Mouse (Mus musculus) forebrain, postnatal 0 days (tissue): Measurements from ENCODE around the gene Foxd1. TPM values are rescaled to one million over a fixed set of nuclear protein-coding genes. Genes with fewer than 3 reads are reported as not detected.

Experiments
- ATAC-seq: fragments of 200-750 bp; cut with Nextera tagmentation; 2 replicates; pipeline ENCODE4 v1.8.0; 2017; ENCODE audit warnings: mild to moderate bottlenecking, moderate library complexity
- DNase-seq: peaks from one replicate; pipeline ENCODE4 v3.0.0-alpha.2; 2015
- H3K27ac ChIP-seq: fragments of 300-500 bp; sonication (generic); 2 replicates; pipeline ENCODE4 v1.5.1; 2014; ENCODE audit warnings: low read depth, mild to moderate bottlenecking, antibody characterized with exemption, low read length, moderate library complexity, mixed read lengths
- H3K27me3 ChIP-seq: fragments of 300-500 bp; sonication (generic); 2 replicates; pipeline ENCODE4 v1.6.1; 2014; ENCODE audit warnings: mild to moderate bottlenecking, low read length, mixed read lengths; ENCODE audit not compliant: insufficient read depth
- H3K36me3 ChIP-seq: fragments of 300-500 bp; sonication (generic); 2 replicates; pipeline ENCODE4 v1.6.1; 2014; ENCODE audit warnings: mild to moderate bottlenecking, moderate library complexity; ENCODE audit not compliant: insufficient read depth
- H3K4me1 ChIP-seq: fragments of 300-500 bp; sonication (generic); 2 replicates; pipeline ENCODE4 v1.6.1; 2014; ENCODE audit warnings: antibody characterized with exemption; ENCODE audit not compliant: insufficient read depth
- H3K4me2 ChIP-seq: fragments of 300-500 bp; sonication (generic); 2 replicates; pipeline ENCODE4 v1.6.1; 2014; ENCODE audit warnings: low read depth, mild to moderate bottlenecking, moderate library complexity
- H3K4me3 ChIP-seq: fragments of 300-500 bp; sonication (generic); 2 replicates; pipeline ENCODE4 v1.5.1; 2014; ENCODE audit warnings: low read depth, low read length, mixed read lengths
- H3K9ac ChIP-seq: fragments of 300-500 bp; sonication (generic); 2 replicates; pipeline ENCODE4 v1.6.1; 2014; ENCODE audit warnings: mild to moderate bottlenecking
- H3K9me3 ChIP-seq: fragments of 300-500 bp; sonication (generic); 2 replicates; pipeline ENCODE4 v1.6.1; 2016; ENCODE audit warnings: low read length
- CTCF ChIP-seq: sonication (generic); IDR thresholded peaks from 2 replicates; pipeline ENCODE4 v1.5.1; 2016; ENCODE audit warnings: antibody characterized with exemption, control low read depth, low read depth
- whole genome bisulfite sequencing: fragments of 180-500 bp; shearing (Covaris S2); extraction: QIAGEN DNeasy Blood & Tissue Kit; methylation state at CpG from one replicate; pipeline ENCODE4 v1.1.7; 2014; 5-methylcytosine and 5-hydroxymethylcytosine counted together
- polyA plus RNA-seq: library from polyadenylated mRNA; unstranded; fragments of >200 nt; fragmentation: Nextera tagmentation; extraction: Ambion mirVana; gene quantifications from 2 replicates; pipeline ENCODE4 v1.2.1, GENCODE M21; 2015
- total RNA-seq: library from RNA; depleted of rRNA; stranded (reverse); fragments of >200 nt; gene quantifications from 2 replicates; pipeline ENCODE4 v1.2.3, GENCODE M21; 2014; rRNA removed

Gene Foxd1
- total and polyA plus RNA-seq, 2 experiments from 2014 or later = 0.86 to 2.0 TPM

GRCm38 (mm10) chr13:98393356-98394070, 39.5 kb downstream of the Foxd1 start:
- DNase-seq (no peak), ATAC-seq (no peak)
- Histone ChIP-seq H3K27ac (no peak overlapping the region), H3K9me3 (no peaks in the 10 kb centered on the region), H3K4me1 (no peaks in the 10 kb centered on the region), H3K4me2 (no peak overlapping the region), H3K36me3 (no peaks in the 10 kb centered on the region), H3K9ac (no peak overlapping the region), H3K4me3 (no peak overlapping the region), H3K27me3 (peaks cover 55% of the 10 kb centered on the region)
- 29% methylated on average over 10 of the region's 10 CpGs for WGBS
- TF ChIP-seq CTCF = no peak

Other genes starting within 250 kb of the Foxd1 start
- gene Arhgef28, start 147.8 kb upstream of the Foxd1 start, total RNA-seq = 27.0 and 38.7 TPM in 2 replicates
- gene Arhgef28, start 147.8 kb upstream of the Foxd1 start, polyA plus RNA-seq = 23.1 and 33.9 TPM in 2 replicates
- gene Utp15, start 91.2 kb upstream of the Foxd1 start, total RNA-seq = 27.5 and 33.5 TPM in 2 replicates
- 16.5 and 22.0 TPM in 2 replicates for gene Utp15, start 91.2 kb upstream of the Foxd1 start, polyA plus RNA-seq
- 95.5 and 110 TPM in 2 replicates for gene Ankra2, start 91.2 kb upstream of the Foxd1 start, total RNA-seq
- 81.6 and 85.9 TPM in 2 replicates for gene Ankra2, start 91.2 kb upstream of the Foxd1 start, polyA plus RNA-seq
- gene Gm21976, start 74.4 kb upstream of the Foxd1 start, total RNA-seq = 1.0 TPM in 1 of 2 replicates, not detected in the other
- not detected in 2 replicates for gene Gm21976, start 74.4 kb upstream of the Foxd1 start, polyA plus RNA-seq
- gene Btf3, start 37.2 kb upstream of the Foxd1 start, total RNA-seq = 435 and 523 TPM in 2 replicates
- gene Btf3, start 37.2 kb upstream of the Foxd1 start, polyA plus RNA-seq = 562 and 667 TPM in 2 replicates
- gene Gm10320, start 137.8 kb downstream of the Foxd1 start, total RNA-seq = 0.69 TPM in 1 of 2 replicates, not detected in the other
- 0.74 and 1.6 TPM in 2 replicates for gene Gm10320, start 137.8 kb downstream of the Foxd1 start, polyA plus RNA-seq